Mouse (Mus musculus) heart, adult 9 months (tissue): ENCODE measurements at regions not wholly inside any gene's neighbourhood (a gene's known extent, or its start where the extent isn't known, plus 50 kb on each side); places are given as distances from the start of the nearest gene placed in this dataset.
A peak's percentile ranks its signal among the peaks of the same experiment; 100 is the strongest.

Experiments
- DNase-seq, 2 experiments: peaks; one replicate each; pipeline ENCODE4 v3.0.0; 2022; ENCODE audit warnings: low spot score in 2 of 2

DNA sequence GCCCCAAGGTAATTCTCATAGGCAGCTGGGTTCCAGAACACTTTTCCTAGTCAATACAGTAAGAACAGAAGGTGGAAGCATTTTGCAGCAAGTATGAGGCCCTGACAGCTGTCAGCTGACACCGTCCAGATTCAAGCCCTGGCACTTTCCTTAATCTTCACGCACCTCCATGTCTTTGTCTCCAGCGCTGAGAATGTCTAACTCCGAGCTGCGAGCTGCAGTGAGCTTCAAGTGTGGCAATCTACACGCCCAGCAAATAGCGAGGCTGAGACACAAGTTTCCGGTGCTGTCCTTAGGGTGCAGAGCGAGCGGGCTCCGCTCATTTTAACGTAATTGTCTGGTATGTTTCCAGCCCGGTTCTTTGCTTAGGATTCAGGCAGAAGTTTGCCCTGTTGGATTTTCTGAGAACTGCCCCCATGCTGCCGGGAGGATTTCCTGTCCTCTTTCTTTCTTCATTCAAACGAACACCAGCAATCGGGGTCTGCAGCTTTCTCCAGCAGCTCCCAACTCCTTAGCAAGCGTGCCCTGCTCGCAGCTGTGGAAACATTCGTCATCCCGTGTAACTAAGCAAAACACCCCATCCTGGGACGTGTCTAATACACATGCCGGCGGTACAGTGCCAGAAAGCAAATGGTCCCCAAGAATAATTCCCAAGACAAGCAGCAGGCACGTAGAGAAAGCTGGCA lies 54.5 kb downstream of the Irx3 start:
- DNase-seq: peak in 1 of 2 experiments; percentile 4

DNA sequence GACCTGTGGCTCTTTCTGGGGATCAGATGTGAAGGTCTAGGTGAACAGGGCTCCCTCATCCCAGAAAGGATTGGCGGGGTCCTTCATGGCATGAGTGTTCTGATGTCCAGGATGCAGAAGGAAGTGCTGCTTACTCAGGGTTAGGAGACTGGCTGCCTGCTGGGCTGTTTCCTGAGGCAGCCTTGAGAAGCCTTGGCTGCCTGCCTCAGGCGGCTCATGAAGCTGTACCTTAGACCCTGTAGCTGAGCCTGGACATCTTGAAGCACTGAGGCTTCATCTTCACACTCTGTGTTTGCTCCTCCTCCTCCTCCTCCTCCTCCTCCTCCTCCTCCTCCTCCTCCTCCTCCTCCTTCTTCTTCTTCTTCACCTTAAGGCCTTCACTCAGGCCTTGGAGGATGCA lies 77.2 kb downstream of the Irx3 start:
- DNase-seq: no peak
